8 mouse cellular contexts compared by ENCODE assay signal in genomic region chr2:125866058-125866740, GRCm38 (mm10). TPM values are rescaled to one million over a fixed set of nuclear protein-coding genes. Genes with fewer than 3 reads are reported as not detected.
DNase-seq lines count a peak whose midpoint lies in the region; ATAC-seq lines count a peak whose summit lies in the region.

No protein-coding gene starts in this region.

- ATAC-seq in inflammation-experienced regulatory T-cells, adult 6 months, result peak; percentile 97

- intact Hi-C loops in gastrocnemius, postnatal 14 days (cut with DNase I; ENCODE audit: low total_unique reads), result no loop called here
- intact Hi-C loops in left cerebral cortex, postnatal 25 days (cut with DNase I), result no loop called here

- DNase-seq in adipocyte (ENCODE audit: low spot score), result peak; percentile 70
- DNase-seq in embryo, embryonic 10.5 days (ENCODE audit: low spot score), result peak; percentile 75
- peak; percentile 74 for DNase-seq in gastrocnemius, postnatal 14 days
- DNase-seq in left cerebral cortex, postnatal 25 days (ENCODE audit: low spot score in 2 of 2), result peak; percentile 47 to 66
- peak; percentile 68 for DNase-seq in mesoderm, embryonic 11.5 days (ENCODE audit: low read depth, low spot score)
- peak; percentile 44 for DNase-seq in right cerebral cortex, postnatal 25 days
- peak; percentile 42 to 65 for DNase-seq in urinary bladder, postnatal 36 days (ENCODE audit: low spot score in 2 of 2)

RNA-seq across cellular contexts. Expression of gene Cops2, which starts 7.3 kb away (rescaled TPM):
- total RNA-seq in gastrocnemius, postnatal 14 days (2021), result 10 to 100 TPM; 88.8 to 94.1 TPM
- polyA plus RNA-seq in inflammation-experienced regulatory T-cells, adult 6 months (2017; shearing (Covaris generic)), result 100 to 1,000 TPM in 1 of 3 experiments, 10 to 100 TPM in 2; 80.3 to 114 (median 87.5) TPM
- total RNA-seq in left cerebral cortex, postnatal 25 days (2021), result 100 to 1,000 TPM; 101 to 103 TPM

RNA-seq across cellular contexts. Expression of gene Galk2, which starts 7.3 kb away (rescaled TPM):
- total RNA-seq in gastrocnemius, postnatal 14 days (2021), result 1 to 10 TPM; 8.1 to 8.6 TPM
- 10 to 100 TPM; 71.7 to 87.5 (median 71.8) TPM for polyA plus RNA-seq in inflammation-experienced regulatory T-cells, adult 6 months (2017; shearing (Covaris generic))
- total RNA-seq in left cerebral cortex, postnatal 25 days (2021), result 10 to 100 TPM; 25.7 to 27.2 TPM

Comparison
In these comparisons a context has a peak if more than half of its experiments do, and no peak if none do; other contexts are left out.
1. Peak in every context shown above with its lines: DNase-seq and ATAC-seq.